Comparison of ENCODE assay signal across 30 mouse cellular contexts in genomic region chr5:12877595-12878296, GRCm38 (mm10).
A peak's percentile ranks its signal among the peaks of the same experiment; 100 is the strongest.
DNase-seq lines count a peak whose midpoint lies in the region; ATAC-seq and TF ChIP-seq lines count a peak whose summit lies in the region.
"Had no signal": no experiment of that assay in that cellular context is flagged by ENCODE, and none has a peak within 500 bp of the region (broad histone marks: within the 10 kb centered on the region; RNA-seq: fewer than 3 reads in every experiment).

No protein-coding gene starts in this region.

- H3K27me3 ChIP-seq in liver, postnatal 0 days (ENCODE audit: insufficient read depth, low read length): no peaks in the 10 kb centered on the region
- H3K27me3 ChIP-seq in limb, embryonic 10.5 days (ENCODE audit: low read depth, poor library complexity, severe bottlenecking): no peaks in the 10 kb centered on the region
- no peaks in the 10 kb centered on the region for H3K27me3 ChIP-seq in midbrain, embryonic 16.5 days (ENCODE audit: control insufficient read depth, insufficient read depth, low read depth, low read length)
- H3K27me3 ChIP-seq: embryonic facial prominence, embryonic 12.5 days; hindbrain, embryonic 13.5 days; liver, embryonic 13.5 days; midbrain, embryonic 13.5 days; Patski had no signal

- DNase-seq in liver, postnatal 0 days: peak; percentile 14
- DNase-seq in liver: no peak
- DNase-seq in limb, embryonic 10.5 days (ENCODE audit: low spot score): no peak
- DNase-seq: adrenal gland, postnatal 25 days; cerebellum, adult 8-10 months; cerebellum, postnatal 25 days; gastrocnemius, postnatal 25 days; heart, adult 18-20 months; heart, postnatal 36 days; kidney, adult 8-10 months; kidney, postnatal 4 days; liver, embryonic 13.5 days; lung, embryonic 14.5 days; lung, postnatal 14 days; right cerebral cortex, postnatal 25 days; thymus, adult 2 months; thymus, postnatal 4 days had no signal

- 0 out of 2 replicates have a peak overlapping the region, but pooled peaks have one; percentile 48 for H3K27ac ChIP-seq in liver, postnatal 0 days (ENCODE audit: low read depth)
- H3K27ac ChIP-seq in bone marrow macrophage, adult 2 months (ENCODE audit: insufficient read depth, low read depth, low read length): peak overlapping the region; percentile 21; the same call in 1 of the 2 replicates
- no peak overlapping the region for H3K27ac ChIP-seq in limb, embryonic 10.5 days
- no peak overlapping the region for H3K27ac ChIP-seq in midbrain, embryonic 16.5 days (ENCODE audit: low read length)
- H3K27ac ChIP-seq: embryonic facial prominence, embryonic 12.5 days; hindbrain, embryonic 13.5 days; kidney, postnatal 0 days; liver, embryonic 13.5 days; midbrain, embryonic 13.5 days had no signal

- H3K4me1 ChIP-seq in liver, postnatal 0 days (ENCODE audit: insufficient read depth): no peaks in the 10 kb centered on the region
- no peaks in the 10 kb centered on the region for H3K4me1 ChIP-seq in bone marrow macrophage, adult 2 months (ENCODE audit: control insufficient read depth, insufficient read depth, low read length)
- H3K4me1 ChIP-seq in limb, embryonic 10.5 days: peaks cover 5% of the 10 kb centered on the region; the same call in 1 of the 2 replicates
- no peaks in the 10 kb centered on the region for H3K4me1 ChIP-seq in midbrain, embryonic 16.5 days (ENCODE audit: control insufficient read depth, insufficient read depth, low read length)
- H3K4me1 ChIP-seq: embryonic facial prominence, embryonic 12.5 days; hindbrain, embryonic 13.5 days; liver, embryonic 13.5 days; midbrain, embryonic 13.5 days had no signal

- no peak overlapping the region for H3K4me3 ChIP-seq in liver, postnatal 0 days (ENCODE audit: low read depth, low read length)
- H3K4me3 ChIP-seq in bone marrow macrophage, adult 2 months (ENCODE audit: insufficient read depth, low read length): no peak overlapping the region
- H3K4me3 ChIP-seq in limb, embryonic 10.5 days: no peak overlapping the region
- no peak overlapping the region for H3K4me3 ChIP-seq in midbrain, embryonic 16.5 days (ENCODE audit: low read depth, low read length)
- H3K4me3 ChIP-seq: embryonic facial prominence, embryonic 12.5 days; hindbrain, embryonic 13.5 days; liver, embryonic 13.5 days; midbrain, embryonic 13.5 days had no signal

- peak; percentile 76 for ATAC-seq in liver, postnatal 0 days
- ATAC-seq in megakaryocyte, adult 5-6 weeks (ENCODE audit: poor library complexity, severe bottlenecking): peak; percentile 64
- no peak for ATAC-seq in activated CD4-positive, CD25-positive, alpha-beta regulatory T cell, adult 4 months
- ATAC-seq in midbrain, embryonic 16.5 days: no peak
- ATAC-seq: CD4-positive, CD25-positive, alpha-beta regulatory T cell, adult 4 months; forebrain, embryonic 14.5 days; intestine, embryonic 16.5 days; midbrain, embryonic 13.5 days; Patski had no signal

- no peaks in the 10 kb centered on the region for H3K36me3 ChIP-seq in liver, postnatal 0 days (replicated peaks; ENCODE audit: insufficient read depth, low read length)
- H3K36me3 ChIP-seq in limb, embryonic 10.5 days: no peaks in the 10 kb centered on the region
- no peaks in the 10 kb centered on the region for H3K36me3 ChIP-seq in midbrain, embryonic 16.5 days (ENCODE audit: control insufficient read depth, insufficient read depth, low read length)
- H3K36me3 ChIP-seq: embryonic facial prominence, embryonic 12.5 days; hindbrain, embryonic 13.5 days; liver, embryonic 13.5 days; midbrain, embryonic 13.5 days had no signal

- no peak for TF ChIP-seq CTCF in liver, postnatal 0 days (IDR thresholded peaks at IDR 0.05; ENCODE audit: low read depth)
- no peak for TF ChIP-seq CTCF in bone marrow macrophage, adult 2 months (IDR thresholded peaks at IDR 0.05; ENCODE audit: low read depth, low read length)

- 46% methylated on average over 6 of the region's 6 CpGs for WGBS in liver, postnatal 0 days (ENCODE audit: insufficient replicate concordance)
- WGBS in limb, embryonic 10.5 days: 93% methylated on average over 6 of the region's 6 CpGs
- WGBS in midbrain, embryonic 16.5 days: 92% methylated on average over 6 of the region's 6 CpGs

- peak; percentile 46; the same call in 1 of the 2 replicates for TF ChIP-seq EP300 in liver, postnatal 0 days (IDR thresholded peaks at IDR 0.05; ENCODE audit: low read depth)

- no peak overlapping the region for H3K4me2 ChIP-seq in liver, postnatal 0 days (ENCODE audit: low read depth, low read length)
- no peak overlapping the region for H3K4me2 ChIP-seq in midbrain, embryonic 16.5 days (ENCODE audit: low read length)
- H3K4me2 ChIP-seq: embryonic facial prominence, embryonic 12.5 days; heart, embryonic 11.5 days; hindbrain, embryonic 13.5 days; liver, embryonic 13.5 days; lung, embryonic 14.5 days; midbrain, embryonic 13.5 days had no signal

- H3K9me3 ChIP-seq in liver, postnatal 0 days (ENCODE audit: low read length): peaks cover 2% of the 10 kb centered on the region; the same call in 1 of the 2 replicates
- H3K9me3 ChIP-seq in limb, embryonic 10.5 days (replicated peaks): no peaks in the 10 kb centered on the region
- no peaks in the 10 kb centered on the region for H3K9me3 ChIP-seq in midbrain, embryonic 16.5 days (replicated peaks; ENCODE audit: control insufficient read depth, low read length, poor library complexity, severe bottlenecking)
- H3K9me3 ChIP-seq: embryonic facial prominence, embryonic 12.5 days; hindbrain, embryonic 13.5 days; liver, embryonic 13.5 days; midbrain, embryonic 13.5 days had no signal

- no peak for TF ChIP-seq POLR2A in bone marrow macrophage, adult 2 months (IDR thresholded peaks at IDR 0.05; ENCODE audit: borderline replicate concordance, low read depth, low read length)

- H3K9ac ChIP-seq in liver, postnatal 0 days (replicated peaks): no peak overlapping the region
- H3K9ac ChIP-seq in midbrain, embryonic 16.5 days (ENCODE audit: low read depth, low read length): no peak overlapping the region
- H3K9ac ChIP-seq: embryonic facial prominence, embryonic 12.5 days; hindbrain, embryonic 13.5 days; liver, embryonic 13.5 days; lung, embryonic 14.5 days; midbrain, embryonic 13.5 days had no signal

Comparison
In these comparisons a context has a peak if more than half of its experiments do, and no peak if none do; other contexts are left out.
1. ATAC-seq: peak in liver, postnatal 0 days (single experiment) and megakaryocyte, adult 5-6 weeks (single experiment); none in activated CD4-positive, CD25-positive, alpha-beta regulatory T cell, adult 4 months (single experiment) and midbrain, embryonic 16.5 days (single experiment).
2. H3K27ac ChIP-seq: peak in liver, postnatal 0 days (single experiment) and bone marrow macrophage, adult 2 months (single experiment); none in limb, embryonic 10.5 days (single experiment) and midbrain, embryonic 16.5 days (single experiment).